Mouse (Mus musculus) CH12F3 (cell line): ENCODE data around the gene Aip.

Source experiments
- in situ Hi-C: fragments of 300-500 bp; cut with MboI; formaldehyde crosslinking; loops from 2 replicates; pipeline ENCODE4 v1.14.3; 2020; ENCODE audit warnings: low sequenced_read_pairs

Aip gene

GRCm38 (mm10) chr19:4152445-4153231 lies 27.0 kb upstream of the Aip start:
- in situ Hi-C loops, result no loop called here

- in situ Hi-C loops, result no loop called here
Observed at GRCm38 (mm10) chr19:4151898-4152297, 26.2 kb upstream of the Aip start.

GRCm38 (mm10) chr19:4151488-4151860 lies 25.8 kb upstream of the Aip start:
- in situ Hi-C loops, result no loop called here

GRCm38 (mm10) chr19:4150567-4151487 lies 25.2 kb upstream of the Aip start:
- in situ Hi-C loops, result no loop called here

- in situ Hi-C loops, result no loop called here
Observed at GRCm38 (mm10) chr19:4149764-4150461, 24.3 kb upstream of the Aip start.

- in situ Hi-C loops, result no loop called here
Observed at GRCm38 (mm10) chr19:4149283-4149682, 23.6 kb upstream of the Aip start.

- in situ Hi-C loops, result no loop called here
Observed at GRCm38 (mm10) chr19:4148819-4149218, 23.2 kb upstream of the Aip start.

GRCm38 (mm10) chr19:4148491-4148806 lies 22.8 kb upstream of the Aip start, which contains the start of gene Coro1b:
Coro1b (plus strand) TSS chr19:4148619.
- in situ Hi-C loops, result no loop called here

- in situ Hi-C loops, result no loop called here
Observed at GRCm38 (mm10) chr19:4147782-4148490, 22.3 kb upstream of the Aip start.

- in situ Hi-C loops, result no loop called here
Observed at GRCm38 (mm10) chr19:4147022-4147405, 21.4 kb upstream of the Aip start.

GRCm38 (mm10) chr19:4146366-4147021 lies 20.8 kb upstream of the Aip start:
- in situ Hi-C loops, result no loop called here

GRCm38 (mm10) chr19:4145936-4146335 lies 20.3 kb upstream of the Aip start:
- in situ Hi-C loops, result no loop called here

GRCm38 (mm10) chr19:4144550-4145498 lies 19.2 kb upstream of the Aip start:
- in situ Hi-C loops, result no loop called here

GRCm38 (mm10) chr19:4143759-4144268 lies 18.2 kb upstream of the Aip start, which contains the start of gene Cabp4:
Cabp4 (minus strand) TSS chr19:4144033.
- in situ Hi-C loops, result no loop called here

- in situ Hi-C loops, result no loop called here
Observed at GRCm38 (mm10) chr19:4142416-4143173, 16.9 kb upstream of the Aip start.

- in situ Hi-C loops, result no loop called here
Observed at GRCm38 (mm10) chr19:4140147-4140546, 14.5 kb upstream of the Aip start.

GRCm38 (mm10) chr19:4139446-4139845 lies 13.8 kb upstream of the Aip start, which contains the start of gene Gpr152:
Gpr152 (plus strand) TSS chr19:4139787.
- in situ Hi-C loops, result no loop called here

GRCm38 (mm10) chr19:4137913-4138312 lies 12.3 kb upstream of the Aip start:
- in situ Hi-C loops, result no loop called here
